Mouse (Mus musculus): ENCODE data around the gene Lrrc3b.

- TF ChIP-seq POLR2A (IDR thresholded peaks at IDR 0.05; ENCODE audit: low read depth, low read length) (no peak), CTCF (conservative IDR thresholded peaks at IDR 0.05; ENCODE audit: insufficient read depth, insufficient read length, low read depth, low read length) (no peak)
These were observed 107.4 kb downstream of the Lrrc3b start for GRCm38 (mm10) chr14:15331370-15331769.

Data from kidney, adult 2 months (tissue).